Mouse (Mus musculus) neural tube, embryonic 15.5 days (tissue): ENCODE data around the gene 4921501E09Rik. TPM values are rescaled to one million over a fixed set of nuclear protein-coding genes. Genes with fewer than 3 reads are reported as not detected.
A peak's percentile ranks its signal among the peaks of the same experiment; 100 is the strongest.
"Not testable (repeated sequence)": the region's sequence is repeated elsewhere in the genome, so short reads cannot be mapped to it uniquely, and the experiment has no call there.

ENCODE experiments used
- ATAC-seq: fragments of 200-750 bp; cut with Nextera tagmentation; 2 replicates; pipeline ENCODE4 v1.8.0; 2017; ENCODE audit warnings: mild to moderate bottlenecking, moderate TSS enrichment, moderate library complexity; ENCODE audit not compliant: low FRiP score
- H3K27ac ChIP-seq: fragments of 300-500 bp; sonication (generic); replicated peaks from 2 replicates; pipeline ENCODE4 v1.5.1; 2015; ENCODE audit warnings: mild to moderate bottlenecking, inconsistent platforms
- H3K27me3 ChIP-seq: fragments of 300-500 bp; sonication (generic); replicated peaks from 2 replicates; pipeline ENCODE4 v1.6.1; 2015; ENCODE audit warnings: inconsistent platforms
- H3K36me3 ChIP-seq: fragments of 300-500 bp; sonication (generic); 2 replicates; pipeline ENCODE4 v1.6.1; 2015; ENCODE audit warnings: inconsistent platforms
- H3K4me1 ChIP-seq: fragments of 300-500 bp; sonication (generic); 2 replicates; pipeline ENCODE4 v1.6.1; 2015; ENCODE audit warnings: inconsistent platforms
- H3K4me2 ChIP-seq: fragments of 300-500 bp; sonication (generic); 2 replicates; pipeline ENCODE4 v1.6.1; 2015; ENCODE audit warnings: inconsistent platforms, mild to moderate bottlenecking, moderate library complexity
- H3K4me3 ChIP-seq: fragments of 300-500 bp; sonication (generic); replicated peaks from 2 replicates; pipeline ENCODE4 v1.5.1; 2015; ENCODE audit warnings: mild to moderate bottlenecking, inconsistent platforms
- H3K9ac ChIP-seq: fragments of 300-500 bp; sonication (generic); replicated peaks from 2 replicates; pipeline ENCODE4 v1.6.1; 2015; ENCODE audit warnings: mild to moderate bottlenecking, inconsistent platforms
- H3K9me3 ChIP-seq: fragments of 300-500 bp; sonication (generic); replicated peaks from 2 replicates; pipeline ENCODE4 v1.6.1; 2016; ENCODE audit warnings: inconsistent platforms
- WGBS: fragments of 180-500 bp; shearing (Covaris S2); methylation state at CpG from one replicate; pipeline ENCODE4 v1.1.7; 2015; ENCODE audit warnings: mixed read lengths; 5-methylcytosine and 5-hydroxymethylcytosine counted together
- polyA plus RNA-seq: library from polyadenylated mRNA; unstranded; fragments of >200 nt; fragmentation: Nextera tagmentation; extraction: Ambion mirVana; gene quantifications from 2 replicates; pipeline ENCODE4 v1.2.1, GENCODE M21; 2015

The 4921501E09Rik gene
- not detected in 2 replicates for polyA plus RNA-seq

DNA sequence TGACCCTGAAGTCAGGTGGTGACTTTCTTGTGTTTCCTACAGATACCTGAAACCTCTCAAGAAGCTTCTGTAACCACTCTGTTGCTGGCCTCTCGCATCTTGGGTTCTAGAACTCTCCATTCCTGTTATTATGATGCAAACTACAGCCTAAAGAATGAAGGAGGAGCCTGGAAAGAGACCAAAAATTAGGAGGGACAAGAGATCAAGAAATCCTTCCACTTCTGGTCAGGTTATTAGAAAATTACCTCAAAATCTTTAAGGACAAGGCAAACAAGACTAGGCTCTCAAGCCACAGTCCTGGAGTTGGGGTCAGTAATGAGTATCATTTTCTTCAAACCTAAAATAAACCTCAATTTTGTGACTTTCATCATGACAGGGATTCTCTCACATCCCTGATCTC lies at the start of gene 4921501E09Rik:
4921501E09Rik (minus strand) TSS at position 101 of the 400 bp plus-strand sequence.
- Histone ChIP-seq H3K4me1 (no peaks in the 10 kb centered on the region), H3K27ac (no peak within 1 kb of the TSS), H3K9ac (no peak within 1 kb of the TSS), H3K27me3 (no peaks in the 10 kb centered on the region), H3K36me3 (no peaks in the 10 kb centered on the region), H3K4me3 (no peak within 1 kb of the TSS), H3K9me3 (no peaks in the 10 kb centered on the region), H3K4me2 (no peak within 1 kb of the TSS)
- ATAC-seq, result no peak
- WGBS, result 57% methylated on average over 1 of the region's 1 CpGs

DNA sequence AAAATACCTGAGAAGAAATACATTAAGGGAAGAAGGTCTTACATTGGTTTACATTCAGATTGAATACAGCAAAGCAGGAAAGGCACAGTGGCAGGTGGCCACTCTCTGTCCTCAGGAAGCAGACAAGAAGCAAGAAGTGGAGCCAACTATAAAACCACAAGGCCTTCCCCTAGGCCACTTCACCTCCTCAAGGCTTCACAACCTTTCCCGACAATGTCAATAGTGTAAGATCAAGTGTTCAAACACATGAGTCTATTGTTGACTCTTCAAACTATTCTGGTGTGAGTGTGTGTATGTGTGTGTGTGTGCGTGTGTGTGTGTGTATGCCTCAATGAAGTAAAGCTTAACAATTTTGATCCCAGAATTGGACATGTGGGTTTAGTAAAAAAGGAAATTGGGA lies 29.5 kb upstream of the 4921501E09Rik start:
- Histone ChIP-seq H3K27me3 (no peaks in the 10 kb centered on the region), H3K9ac (no peak overlapping the region), H3K36me3 (peaks cover 3% of the 10 kb centered on the region; the same call in 1 of the 2 replicates), H3K4me1 (peaks cover 13% of the 10 kb centered on the region), H3K27ac (no peak overlapping the region), H3K4me3 (no peak overlapping the region), H3K4me2 (no peak overlapping the region), H3K9me3 (no peaks in the 10 kb centered on the region)
- 96% methylated on average over 2 of the region's 2 CpGs for WGBS
- ATAC-seq, result no peak

DNA sequence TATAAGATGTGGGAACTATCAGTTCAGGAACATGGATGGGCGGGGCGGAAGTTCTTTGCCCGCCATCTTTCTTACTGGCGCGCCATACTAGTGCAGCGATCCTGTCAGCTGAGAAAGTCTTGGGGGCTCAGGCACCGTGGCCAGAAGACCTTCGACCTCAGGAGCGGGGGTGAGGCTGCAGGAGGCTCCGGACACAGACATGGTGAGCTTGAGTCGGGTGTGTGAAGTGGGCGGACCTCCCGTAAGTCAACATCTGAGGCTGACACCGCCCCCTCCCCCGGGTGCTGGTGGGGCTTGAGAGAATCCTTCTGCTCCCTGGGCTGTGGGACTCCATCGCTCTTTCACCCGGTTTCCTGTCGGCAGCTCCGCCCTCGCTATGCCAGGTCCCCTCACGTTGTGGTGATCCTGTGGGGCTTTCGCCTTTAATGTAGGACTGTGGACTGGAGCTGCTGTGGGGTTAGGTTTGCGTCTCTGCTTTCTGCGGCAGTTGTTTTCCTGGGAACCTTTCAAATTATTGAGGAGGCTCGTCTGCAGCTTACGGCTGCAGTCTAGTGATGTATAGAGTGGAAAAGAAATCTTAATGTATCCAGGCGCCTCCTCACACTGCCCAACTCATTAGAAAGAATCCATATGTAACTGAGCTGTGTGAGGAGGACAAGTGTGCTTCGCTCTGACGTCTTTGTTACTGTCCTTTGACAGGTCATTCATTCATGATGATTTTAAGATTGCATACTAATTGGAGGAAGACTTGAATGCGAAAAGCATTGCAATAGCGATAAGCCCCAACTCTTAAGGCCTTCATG lies 24.7 kb upstream of the 4921501E09Rik start:
- H3K9ac ChIP-seq, result peak overlapping the region; percentile 85
- peak overlapping the region; percentile 77 for H3K4me3 ChIP-seq
- peak overlapping the region; percentile 93 for H3K27ac ChIP-seq
- ATAC-seq, result peak; percentile 83
- H3K9me3 ChIP-seq, result no peaks in the 10 kb centered on the region
- 2% methylated on average over 31 of the region's 31 CpGs for whole genome bisulfite sequencing
- peak overlapping the region; percentile 71 for H3K4me2 ChIP-seq
- peaks cover 30% of the 10 kb centered on the region for H3K4me1 ChIP-seq
- no peaks in the 10 kb centered on the region for H3K36me3 ChIP-seq
- H3K27me3 ChIP-seq, result no peaks in the 10 kb centered on the region

DNA sequence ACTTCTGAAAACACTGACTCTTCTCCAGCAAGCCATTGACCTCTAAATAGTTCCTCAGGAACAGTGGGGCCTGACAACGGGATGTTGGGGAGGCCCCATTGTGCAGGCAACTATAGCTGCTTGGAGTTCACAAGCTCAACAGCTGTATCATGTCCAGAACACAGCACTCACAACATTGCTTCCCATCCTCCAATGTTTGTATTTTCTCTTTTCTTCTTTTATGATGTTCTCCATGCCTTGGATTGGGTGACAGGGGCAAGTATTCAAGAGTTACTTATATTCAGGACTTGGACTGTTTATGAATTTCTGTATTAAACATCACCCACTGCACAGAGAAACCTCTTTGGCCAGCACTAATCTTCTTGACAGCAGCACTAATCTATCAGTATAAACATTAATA lies 23.8 kb upstream of the 4921501E09Rik start:
- 0 out of 2 replicates have a peak overlapping the region, but pooled peaks have one; percentile 77 for H3K4me3 ChIP-seq
- 69% methylated on average over 1 of the region's 1 CpGs for WGBS

DNA sequence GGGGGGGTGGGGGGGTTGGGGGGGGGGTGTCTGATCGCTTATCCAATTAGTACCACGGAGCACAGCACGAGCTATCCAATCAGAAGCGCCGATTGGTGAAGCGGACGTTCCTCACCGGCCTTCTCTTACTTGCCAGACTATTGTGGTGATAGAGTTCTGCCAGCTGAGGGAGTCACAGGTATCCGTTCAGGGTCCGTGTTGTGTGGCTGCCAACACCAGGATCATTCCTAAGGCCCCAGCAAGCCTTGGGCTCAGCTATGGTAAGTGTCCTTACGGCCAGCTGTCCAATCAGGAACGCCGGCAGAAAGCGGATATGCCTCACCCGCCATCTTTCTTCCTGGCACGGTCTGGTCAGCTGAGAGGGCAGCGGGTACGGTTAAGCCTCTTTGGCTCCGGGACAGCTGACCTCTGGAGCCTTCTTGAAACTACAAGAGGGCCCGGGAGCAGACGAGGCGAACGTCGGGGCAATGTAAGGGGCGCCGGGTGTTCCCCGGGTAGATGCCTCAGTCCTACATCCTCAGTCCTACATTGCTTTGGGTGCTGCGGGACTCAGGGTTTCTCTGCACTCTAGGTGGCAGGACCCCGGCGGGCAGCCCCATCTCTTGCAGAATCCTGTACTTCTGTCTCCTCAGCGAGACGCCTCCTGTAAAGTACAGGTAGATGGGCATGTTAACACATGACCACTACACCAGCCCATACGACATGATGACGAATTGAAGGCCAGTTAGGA lies 21.5 kb upstream of the 4921501E09Rik start, which contains the start of gene Zfp563:
Zfp563 (plus strand) TSS at position 91 of the 730 bp plus-strand sequence.
- H3K9ac ChIP-seq, result peak within 1 kb of the TSS; percentile 57
- peak within 1 kb of the TSS; percentile 61 for H3K4me3 ChIP-seq
- H3K4me2 ChIP-seq, result peak within 1 kb of the TSS; percentile 72
- peak within 1 kb of the TSS; percentile 85 for H3K27ac ChIP-seq
- H3K4me1 ChIP-seq, result peaks cover 28% of the 10 kb centered on the region
- no peaks in the 10 kb centered on the region for H3K27me3 ChIP-seq
- 3% methylated on average over 34 of the region's 34 CpGs for WGBS
- peak; percentile 92 for ATAC-seq
- H3K36me3 ChIP-seq, result no peaks in the 10 kb centered on the region
- H3K9me3 ChIP-seq, result no peaks in the 10 kb centered on the region

More for the DNA sequence above, 23.8 kb upstream of the 4921501E09Rik start:
- Histone ChIP-seq H3K27ac (peak overlapping the region; percentile 93), H3K9ac (no peak overlapping the region), H3K27me3 (no peaks in the 10 kb centered on the region), H3K4me1 (peaks cover 30% of the 10 kb centered on the region), H3K9me3 (no peaks in the 10 kb centered on the region), H3K4me2 (peak overlapping the region; percentile 71), H3K36me3 (no peaks in the 10 kb centered on the region)
- no peak for ATAC-seq

DNA sequence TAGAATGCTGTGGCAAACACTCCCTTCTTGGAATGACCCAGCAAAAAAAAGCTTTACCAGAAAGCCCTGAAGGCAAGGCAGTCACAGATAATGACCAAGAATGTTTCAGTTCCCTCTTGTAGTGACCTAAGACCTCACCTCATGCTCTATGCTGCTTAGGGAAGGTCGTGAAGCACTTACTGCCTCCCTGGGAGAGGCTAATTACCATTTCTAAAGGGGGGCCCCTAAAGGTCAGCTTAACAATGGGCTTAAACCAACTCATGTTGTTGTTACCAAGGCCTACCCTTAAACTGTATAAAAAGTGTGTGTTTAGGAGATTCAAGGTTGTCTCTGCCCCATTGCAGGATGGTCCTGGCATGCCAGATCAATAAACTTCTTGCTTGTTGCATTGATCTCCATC lies 4.9 kb downstream of the 4921501E09Rik start:
- Histone ChIP-seq H3K9me3 (no peaks in the 10 kb centered on the region), H3K27me3 (no peaks in the 10 kb centered on the region), H3K27ac (no peak overlapping the region), H3K36me3 (no peaks in the 10 kb centered on the region), H3K4me1 (no peaks in the 10 kb centered on the region), H3K9ac (no peak overlapping the region), H3K4me3 (no peak overlapping the region), H3K4me2 (no peak overlapping the region)
- WGBS, result 0% methylated on average over 1 of the region's 1 CpGs
- ATAC-seq, result no peak

DNA sequence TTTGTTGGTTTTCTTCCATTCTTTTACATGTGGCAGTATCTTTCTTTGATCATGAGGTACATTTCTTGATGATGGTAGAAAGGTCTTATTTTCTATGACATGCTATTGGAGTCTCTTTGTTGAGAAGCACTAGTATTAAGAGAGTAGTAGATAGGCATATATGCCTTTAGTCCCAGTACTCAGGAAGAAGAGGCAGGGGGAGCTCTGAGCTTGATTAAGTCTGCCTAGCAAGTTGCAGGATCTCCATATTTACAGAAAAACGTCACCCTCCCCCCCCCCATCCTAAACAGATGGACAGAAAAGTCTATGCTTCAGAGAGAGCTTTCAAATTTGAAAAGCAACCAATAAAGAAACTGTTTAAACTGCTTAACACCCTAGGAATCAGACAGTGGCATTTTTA lies 9.1 kb downstream of the 4921501E09Rik start:
- 8% methylated on average over 1 of the region's 1 CpGs for WGBS
- ATAC-seq, result no peak

DNA sequence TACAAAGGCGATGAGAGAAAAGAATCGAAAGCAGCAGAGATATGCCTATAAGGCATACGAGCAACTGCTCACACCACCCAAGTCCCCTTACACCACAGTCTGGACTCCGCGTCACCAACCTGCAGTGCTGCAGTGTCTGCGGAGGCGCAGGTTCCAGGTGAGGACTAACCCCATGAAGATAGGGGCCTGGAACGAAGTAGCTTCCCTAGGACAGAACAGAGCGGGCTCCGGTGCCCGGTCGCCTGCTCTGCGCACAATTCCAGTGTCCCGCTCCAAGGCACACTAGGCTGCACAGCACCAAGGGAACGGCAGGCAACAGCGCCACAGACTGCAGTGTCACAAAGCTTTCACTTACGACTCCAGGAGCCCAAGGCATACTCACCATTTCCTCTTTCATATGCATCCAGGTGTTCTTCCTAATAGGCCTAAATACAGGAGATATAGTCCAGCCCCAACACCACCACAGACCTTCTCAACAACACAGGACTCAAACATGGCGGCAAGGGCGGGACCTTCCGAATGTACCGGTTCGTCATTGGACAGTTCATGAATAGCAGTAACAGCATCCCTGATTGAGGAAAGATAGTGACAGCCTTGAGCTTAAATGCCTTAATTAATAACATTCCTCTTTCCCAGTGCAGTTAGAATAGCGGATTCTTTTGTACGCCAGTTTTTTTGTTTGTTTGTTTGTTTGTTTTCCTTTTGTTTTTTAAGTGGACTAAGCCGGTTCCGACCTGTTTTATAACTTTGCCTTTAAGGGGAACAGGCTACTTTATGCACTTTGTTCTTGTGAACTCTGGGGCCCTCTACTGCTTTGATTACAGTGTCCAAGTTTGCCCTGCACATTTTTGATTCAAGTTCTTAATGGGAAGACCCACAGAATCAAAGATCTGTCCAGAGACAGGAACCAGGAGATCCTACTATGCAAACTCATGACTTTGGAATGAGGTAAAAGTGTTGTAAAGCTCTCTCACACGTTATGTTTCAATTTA lies 34.7 kb downstream of the 4921501E09Rik start, which contains the start of gene Zfp763:
Zfp763 (minus strand) TSS at position 503 of the 992 bp plus-strand sequence.
- Histone ChIP-seq H3K9me3 (no peaks in the 10 kb centered on the region), H3K27me3 (no peaks in the 10 kb centered on the region), H3K27ac (peak within 1 kb of the TSS; percentile 87), H3K9ac (peak within 1 kb of the TSS; percentile 86), H3K4me3 (peak within 1 kb of the TSS; percentile 89), H3K4me1 (peaks cover 12% of the 10 kb centered on the region), H3K4me2 (peak within 1 kb of the TSS; percentile 54), H3K36me3 (peaks cover 4% of the 10 kb centered on the region; the same call in 1 of the 2 replicates)
- ATAC-seq, result peak; percentile 100
- WGBS, result 3% methylated on average over 27 of the region's 27 CpGs

More for the DNA sequence above, 9.1 kb downstream of the 4921501E09Rik start:
- H3K27ac ChIP-seq, result no peak overlapping the region
- H3K9me3 ChIP-seq, result no peaks in the 10 kb centered on the region
- H3K9ac ChIP-seq, result no peak overlapping the region
- no peak overlapping the region for H3K4me3 ChIP-seq
- H3K27me3 ChIP-seq, result no peaks in the 10 kb centered on the region
- H3K4me1 ChIP-seq, result no peaks in the 10 kb centered on the region
- H3K4me2 ChIP-seq, result no peak overlapping the region
- H3K36me3 ChIP-seq, result no peaks in the 10 kb centered on the region

DNA sequence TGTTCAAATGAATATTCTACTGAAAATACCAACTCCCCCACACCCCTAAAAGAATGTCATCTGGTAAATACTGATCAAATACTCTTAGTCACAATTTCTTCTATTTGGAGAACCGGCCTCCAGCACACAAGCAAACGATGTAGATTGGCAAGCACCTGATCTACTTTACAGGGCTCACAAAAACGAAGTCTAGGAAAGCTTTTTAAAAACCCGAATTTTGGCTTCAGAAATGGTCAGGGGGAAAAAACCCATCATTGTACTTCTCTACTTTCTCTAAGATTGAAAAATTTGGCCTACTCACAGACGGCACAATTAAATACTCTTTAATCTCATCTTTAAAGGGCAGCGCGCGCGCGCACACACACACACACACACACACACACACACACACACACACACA lies 35.5 kb downstream of the 4921501E09Rik start:
- peaks cover 3% of the 10 kb centered on the region; the same call in 1 of the 2 replicates for H3K9me3 ChIP-seq
- H3K4me2 ChIP-seq, result peak overlapping the region; percentile 54
- ATAC-seq, result no peak
- H3K36me3 ChIP-seq, result peaks cover 7% of the 10 kb centered on the region
- H3K9ac ChIP-seq, result peak overlapping the region; percentile 86
- WGBS, result 11% methylated on average over 10 of the region's 10 CpGs
- peaks cover 12% of the 10 kb centered on the region for H3K4me1 ChIP-seq
- no peaks in the 10 kb centered on the region for H3K27me3 ChIP-seq
- H3K27ac ChIP-seq, result peak overlapping the region; percentile 87; the same call in 1 of the 2 replicates
- peak overlapping the region; percentile 89 for H3K4me3 ChIP-seq

DNA sequence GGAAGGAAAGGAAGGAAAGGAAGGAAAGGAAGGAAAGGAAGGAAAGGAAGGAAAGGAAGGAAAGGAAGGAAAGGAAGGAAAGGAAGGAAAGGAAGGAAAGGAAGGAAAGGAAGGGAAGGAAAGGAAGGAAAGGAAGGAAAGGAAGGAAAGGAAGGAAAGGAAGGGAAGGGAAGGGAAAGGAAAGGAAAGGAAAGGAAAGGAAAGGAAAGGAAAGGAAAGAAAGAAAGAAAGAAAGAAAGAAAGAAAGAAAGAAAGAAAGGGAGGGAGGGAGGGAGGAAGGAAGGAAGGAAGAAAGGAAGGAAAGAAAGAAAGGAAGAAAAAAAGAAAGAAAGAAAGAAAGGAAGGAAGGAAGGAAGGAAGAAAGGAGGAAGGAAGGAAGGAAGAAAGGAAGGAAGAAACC lies 47.4 kb downstream of the 4921501E09Rik start:
- peaks cover 82% of the 10 kb centered on the region for H3K36me3 ChIP-seq
- ATAC-seq, result not testable (repeated sequence)

More for the DNA sequence above, 47.4 kb downstream of the 4921501E09Rik start:
- not testable (repeated sequence) for H3K27me3 ChIP-seq, H3K27ac ChIP-seq, H3K9ac ChIP-seq, H3K4me2 ChIP-seq, H3K4me1 ChIP-seq, H3K4me3 ChIP-seq
- H3K9me3 ChIP-seq, result peaks cover 61% of the 10 kb centered on the region
